Mouse (Mus musculus) neural tube, embryonic 11.5 days (tissue): ENCODE results near the gene Ttll11. TPM values are rescaled to one million over a fixed set of nuclear protein-coding genes. Genes with fewer than 3 reads are reported as not detected.

ENCODE experiments used
- ATAC-seq: fragments of 200-750 bp; cut with Nextera tagmentation; 2 replicates; pipeline ENCODE4 v1.8.0; 2017; ENCODE audit warnings: moderate number of reproducible peaks, mild to moderate bottlenecking, moderate TSS enrichment, moderate library complexity; ENCODE audit not compliant: insufficient read depth, low FRiP score, low TSS enrichment
- DNase-seq: peaks from one replicate; pipeline ENCODE4 v3.0.0-alpha.2; 2015; ENCODE audit warnings: low spot score
- H3K27ac ChIP-seq: fragments of 300-500 bp; sonication (generic); 2 replicates; pipeline ENCODE4 v1.5.1; 2014; ENCODE audit warnings: low read depth, mild to moderate bottlenecking, low read length
- H3K27me3 ChIP-seq: fragments of 300-500 bp; sonication (generic); 2 replicates; pipeline ENCODE4 v1.6.1; 2014; ENCODE audit warnings: mild to moderate bottlenecking, low read length, mixed read lengths; ENCODE audit not compliant: control insufficient read depth, insufficient read depth
- H3K36me3 ChIP-seq: fragments of 300-500 bp; sonication (generic); 2 replicates; pipeline ENCODE4 v1.6.1; 2014; ENCODE audit warnings: mild to moderate bottlenecking, low read length, moderate library complexity, mixed read lengths; ENCODE audit not compliant: control insufficient read depth, insufficient read depth
- H3K4me1 ChIP-seq: fragments of 300-500 bp; sonication (generic); 2 replicates; pipeline ENCODE4 v1.6.1; 2014; ENCODE audit warnings: low read length, mixed read lengths; ENCODE audit not compliant: control insufficient read depth, insufficient read depth
- H3K4me2 ChIP-seq: fragments of 300-500 bp; sonication (generic); 2 replicates; pipeline ENCODE4 v1.6.1; 2014; ENCODE audit warnings: low read depth, mild to moderate bottlenecking, moderate library complexity
- H3K4me3 ChIP-seq: fragments of 300-500 bp; sonication (generic); 2 replicates; pipeline ENCODE4 v1.5.1; 2014; ENCODE audit warnings: low read depth, low read length
- H3K9ac ChIP-seq: fragments of 300-500 bp; sonication (generic); 2 replicates; pipeline ENCODE4 v1.6.1; 2014; ENCODE audit warnings: mild to moderate bottlenecking, low read length
- H3K9me3 ChIP-seq: fragments of 300-500 bp; sonication (generic); 2 replicates; pipeline ENCODE4 v1.6.1; 2016; ENCODE audit warnings: low read length; ENCODE audit not compliant: control insufficient read depth
- WGBS: fragments of 180-500 bp; shearing (Covaris S2); extraction: QIAGEN DNeasy Blood & Tissue Kit; methylation state at CpG from one replicate; pipeline ENCODE4 v1.1.7; 2014; 5-methylcytosine and 5-hydroxymethylcytosine counted together
- polyA plus RNA-seq: library from polyadenylated mRNA; unstranded; fragments of >200 nt; fragmentation: Nextera tagmentation; extraction: Ambion mirVana; gene quantifications from 2 replicates; pipeline ENCODE4 v1.2.1, GENCODE M21; 2014

The Ttll11 gene
- polyA plus RNA-seq, 1 experiment from 2014 or later = 2.1 TPM

DNA sequence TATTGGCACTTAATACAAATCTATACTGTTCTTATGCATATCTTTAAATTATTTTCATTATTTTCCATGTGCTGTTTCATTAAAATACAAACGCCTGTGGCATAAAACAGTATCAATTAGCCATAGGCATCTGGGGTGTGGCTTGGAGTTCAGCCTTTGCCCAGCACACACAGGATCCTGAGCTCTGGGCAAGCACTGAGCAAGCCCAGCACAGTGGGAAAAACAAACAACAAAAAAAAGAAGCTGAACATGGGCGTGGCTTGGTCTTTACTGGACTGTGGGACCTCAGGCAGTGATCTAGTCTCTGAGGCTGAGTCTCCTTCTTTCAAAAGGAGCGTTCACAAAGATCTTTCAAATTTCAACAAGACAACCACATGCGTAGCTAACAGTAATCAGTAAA, 116.4 kb downstream of the Ttll11 start:
- ATAC-seq = no peak
- 77% methylated on average over 4 of the region's 4 CpGs for WGBS
- no peak for DNase-seq
- Histone ChIP-seq H3K27ac (no peak overlapping the region), H3K27me3 (no peaks in the 10 kb centered on the region), H3K4me1 (peaks cover 3% of the 10 kb centered on the region; the same call in 1 of the 2 replicates), H3K4me2 (no peak overlapping the region), H3K4me3 (no peak overlapping the region), H3K9me3 (no peaks in the 10 kb centered on the region), H3K36me3 (no peaks in the 10 kb centered on the region), H3K9ac (no peak overlapping the region)

DNA sequence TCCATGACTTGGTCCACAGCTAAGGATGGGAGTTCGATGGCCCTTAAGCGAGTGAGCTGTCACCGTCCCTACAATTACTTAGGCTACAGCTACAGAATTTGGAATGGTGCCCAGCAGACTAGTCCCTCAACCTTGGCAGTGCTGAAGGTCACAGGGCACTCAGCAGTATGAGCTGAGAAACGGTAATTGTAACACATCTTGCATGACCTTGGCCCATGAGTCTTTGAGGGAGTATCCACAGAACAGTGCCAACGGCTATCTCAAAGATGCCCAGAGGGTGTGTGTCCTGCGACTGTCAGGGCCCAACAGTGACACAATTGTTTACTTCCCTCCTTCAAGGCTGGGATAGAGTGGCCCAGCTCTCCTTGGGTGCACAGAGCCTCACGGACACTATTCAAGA, 118.5 kb downstream of the Ttll11 start:
- WGBS = 94% methylated on average over 7 of the region's 7 CpGs
- ATAC-seq = no peak
- no peak for DNase-seq

DNA sequence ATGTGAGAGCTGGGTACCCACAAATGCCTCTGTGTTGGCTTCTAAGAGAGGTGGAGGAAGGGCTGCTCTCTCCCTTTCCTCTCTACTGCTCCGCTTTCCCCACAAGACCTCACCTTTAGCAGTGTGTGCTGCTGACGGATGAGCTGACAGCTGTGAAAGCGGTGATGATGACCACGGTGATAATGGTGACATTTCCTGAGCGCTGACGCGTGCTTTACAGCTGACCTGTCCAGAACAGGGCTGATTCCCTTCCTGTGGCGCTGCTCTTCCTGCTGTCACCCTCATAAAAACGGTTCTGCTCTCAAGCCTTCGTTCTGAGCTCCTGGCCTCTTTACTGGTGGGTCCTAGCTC, 119.3 kb downstream of the Ttll11 start:
- Histone ChIP-seq H3K4me1 (peaks cover 3% of the 10 kb centered on the region; the same call in 1 of the 2 replicates), H3K9ac (no peak overlapping the region)
- WGBS = 45% methylated on average over 10 of the region's 10 CpGs

More for the DNA sequence above, 118.5 kb downstream of the Ttll11 start:
- no peak overlapping the region for H3K9ac ChIP-seq
- H3K4me1 ChIP-seq = peaks cover 3% of the 10 kb centered on the region; the same call in 1 of the 2 replicates
- H3K27me3 ChIP-seq = no peaks in the 10 kb centered on the region
- no peaks in the 10 kb centered on the region for H3K9me3 ChIP-seq
- H3K4me2 ChIP-seq = no peak overlapping the region
- no peaks in the 10 kb centered on the region for H3K36me3 ChIP-seq
- no peak overlapping the region for H3K27ac ChIP-seq
- no peak overlapping the region for H3K4me3 ChIP-seq

DNA sequence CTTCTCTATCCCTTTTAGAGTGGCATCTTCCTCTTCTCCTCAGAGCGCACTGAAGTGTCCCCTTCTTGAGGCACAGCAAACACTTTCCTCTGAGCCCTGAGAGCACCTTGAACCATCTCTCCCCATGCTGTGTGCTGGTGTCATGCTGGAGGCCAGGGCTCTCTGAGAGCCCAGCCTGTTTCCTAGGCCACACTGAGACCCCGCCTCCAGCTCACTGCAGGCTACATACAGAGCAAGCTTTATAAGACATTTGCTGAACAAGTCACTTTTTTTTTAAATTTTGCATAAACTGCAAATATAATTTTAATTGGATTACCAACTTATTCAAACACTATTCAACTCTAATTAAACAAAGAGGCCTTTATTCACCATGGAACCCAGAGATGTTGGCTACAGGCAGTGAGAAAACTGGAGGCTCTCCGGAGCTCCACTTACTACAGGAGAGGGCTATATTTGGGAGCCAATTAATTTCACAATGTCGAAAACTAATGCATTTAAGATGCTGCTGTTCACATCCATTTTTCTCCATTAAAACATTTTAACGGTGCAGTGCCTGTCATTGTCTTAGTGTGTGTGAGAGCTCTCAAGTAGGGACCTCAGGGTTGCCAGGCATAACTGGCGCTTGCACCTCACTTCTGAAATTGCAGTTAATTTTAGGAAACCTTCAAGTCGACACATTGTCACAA, 119.9 kb downstream of the Ttll11 start:
- Histone ChIP-seq H3K36me3 (no peaks in the 10 kb centered on the region), H3K4me1 (peaks cover 3% of the 10 kb centered on the region; the same call in 1 of the 2 replicates), H3K4me3 (no peak overlapping the region), H3K27ac (no peak overlapping the region), H3K4me2 (no peak overlapping the region), H3K27me3 (no peaks in the 10 kb centered on the region), H3K9ac (no peak overlapping the region), H3K9me3 (no peaks in the 10 kb centered on the region)
- ATAC-seq (no peak), DNase-seq (no peak)
- 74% methylated on average over 7 of the region's 7 CpGs for WGBS

More for the DNA sequence above, 119.3 kb downstream of the Ttll11 start:
- no peak for DNase-seq
- Histone ChIP-seq H3K27me3 (no peaks in the 10 kb centered on the region), H3K4me2 (no peak overlapping the region), H3K36me3 (no peaks in the 10 kb centered on the region), H3K9me3 (no peaks in the 10 kb centered on the region), H3K4me3 (no peak overlapping the region), H3K27ac (no peak overlapping the region)
- no peak for ATAC-seq

DNA sequence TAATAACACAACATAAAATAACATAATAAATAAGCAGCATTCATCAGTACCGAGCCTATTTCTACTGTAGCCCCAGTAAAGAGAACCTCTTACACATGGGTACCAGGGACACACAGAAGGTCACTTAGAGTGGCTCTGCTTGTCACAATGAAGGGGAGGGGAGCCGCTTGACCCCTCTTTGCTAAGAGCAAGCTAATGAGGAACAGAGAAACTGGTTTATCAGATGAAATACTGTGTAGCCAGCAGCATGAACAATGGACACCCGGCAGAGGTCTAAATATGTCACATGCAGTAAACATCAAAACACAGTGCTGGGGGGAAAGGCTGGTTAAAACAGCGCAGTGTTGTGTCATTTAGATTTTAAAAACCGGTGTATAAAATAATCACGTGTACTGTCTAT, 121.4 kb downstream of the Ttll11 start:
- Histone ChIP-seq H3K4me1 (peaks cover 3% of the 10 kb centered on the region; the same call in 1 of the 2 replicates), H3K9me3 (no peaks in the 10 kb centered on the region), H3K4me3 (no peak overlapping the region), H3K4me2 (no peak overlapping the region), H3K36me3 (no peaks in the 10 kb centered on the region), H3K9ac (no peak overlapping the region), H3K27ac (no peak overlapping the region), H3K27me3 (no peaks in the 10 kb centered on the region)
- DNase-seq (no peak), ATAC-seq (no peak)
- 88% methylated on average over 6 of the region's 6 CpGs for WGBS

DNA sequence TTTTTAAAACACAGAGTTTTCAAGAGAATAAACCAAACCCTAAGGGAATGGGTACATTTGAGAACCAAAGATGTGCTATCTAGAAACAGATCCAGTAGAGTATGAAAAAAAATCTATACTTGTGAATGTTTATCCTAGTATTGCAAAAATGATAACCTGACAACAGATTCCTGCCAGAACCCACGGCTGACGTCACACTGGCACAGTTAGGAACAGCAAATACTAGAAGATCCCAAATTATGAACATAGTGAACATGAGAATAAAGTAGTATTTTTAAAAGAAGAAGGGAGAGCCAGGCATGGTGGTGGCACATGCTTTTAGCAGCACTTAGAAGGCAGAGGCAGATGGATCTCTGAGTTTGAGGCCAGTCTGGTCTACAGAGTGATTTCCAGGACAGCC, 122.8 kb downstream of the Ttll11 start:
- Histone ChIP-seq H3K27me3 (no peaks in the 10 kb centered on the region), H3K27ac (no peak overlapping the region), H3K36me3 (no peaks in the 10 kb centered on the region), H3K4me2 (no peak overlapping the region), H3K9ac (no peak overlapping the region), H3K4me3 (no peak overlapping the region), H3K9me3 (no peaks in the 10 kb centered on the region), H3K4me1 (peaks cover 3% of the 10 kb centered on the region; the same call in 1 of the 2 replicates)
- ATAC-seq (no peak), DNase-seq (no peak)
- WGBS = 94% methylated on average over 2 of the region's 2 CpGs

DNA sequence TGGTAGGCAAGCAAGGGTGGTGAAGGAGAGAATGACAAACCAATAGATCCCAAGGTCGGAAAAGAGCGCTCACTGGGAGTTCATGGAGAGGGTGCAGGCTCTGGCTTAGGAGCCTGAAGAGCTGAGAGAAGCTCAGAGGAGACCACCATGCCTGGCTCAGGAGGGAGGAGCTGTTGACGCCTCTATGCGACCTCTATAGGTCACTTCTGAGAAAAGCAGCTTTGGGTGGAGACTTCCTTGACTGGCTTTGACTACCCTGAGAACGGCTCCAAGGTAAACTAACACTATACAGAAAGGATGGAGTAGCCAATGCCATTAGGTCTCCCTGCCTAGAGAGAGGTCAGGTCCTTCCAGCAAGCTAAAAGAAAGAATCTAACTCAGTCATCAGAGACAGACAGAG, 124.8 kb downstream of the Ttll11 start:
- DNase-seq (no peak), ATAC-seq (no peak)
- Histone ChIP-seq H3K27me3 (no peaks in the 10 kb centered on the region), H3K4me2 (no peak overlapping the region), H3K4me3 (no peak overlapping the region), H3K27ac (no peak overlapping the region), H3K9ac (no peak overlapping the region), H3K36me3 (no peaks in the 10 kb centered on the region), H3K9me3 (no peaks in the 10 kb centered on the region), H3K4me1 (peaks cover 2% of the 10 kb centered on the region; the same call in 1 of the 2 replicates)
- WGBS = 33% methylated on average over 5 of the region's 5 CpGs

DNA sequence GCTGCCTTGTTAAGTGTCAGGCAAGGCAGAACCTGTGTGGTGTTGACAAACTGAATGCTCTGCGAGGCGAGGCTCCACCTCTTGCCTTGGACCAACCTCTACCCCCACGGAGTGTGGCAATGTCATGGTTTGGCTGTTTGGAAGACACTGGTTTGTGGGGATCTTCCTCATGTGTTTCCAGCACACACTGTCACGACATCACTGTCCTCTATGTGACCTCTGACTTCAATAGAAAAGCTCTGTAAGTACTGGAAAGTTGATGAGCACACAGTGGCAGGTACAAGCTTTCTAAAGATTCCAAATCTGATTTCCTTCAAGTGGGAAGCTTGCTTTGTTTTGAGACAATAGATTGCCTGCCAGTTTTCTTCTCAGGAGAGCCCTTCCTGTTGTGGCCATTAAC, 126.7 kb downstream of the Ttll11 start:
- ATAC-seq (no peak), DNase-seq (no peak)
- Histone ChIP-seq H3K4me3 (no peak overlapping the region), H3K4me1 (peaks cover 3% of the 10 kb centered on the region; the same call in 1 of the 2 replicates), H3K4me2 (no peak overlapping the region), H3K27me3 (no peaks in the 10 kb centered on the region), H3K27ac (no peak overlapping the region), H3K9me3 (no peaks in the 10 kb centered on the region), H3K9ac (no peak overlapping the region), H3K36me3 (no peaks in the 10 kb centered on the region)
- WGBS = 75% methylated on average over 4 of the region's 4 CpGs

DNA sequence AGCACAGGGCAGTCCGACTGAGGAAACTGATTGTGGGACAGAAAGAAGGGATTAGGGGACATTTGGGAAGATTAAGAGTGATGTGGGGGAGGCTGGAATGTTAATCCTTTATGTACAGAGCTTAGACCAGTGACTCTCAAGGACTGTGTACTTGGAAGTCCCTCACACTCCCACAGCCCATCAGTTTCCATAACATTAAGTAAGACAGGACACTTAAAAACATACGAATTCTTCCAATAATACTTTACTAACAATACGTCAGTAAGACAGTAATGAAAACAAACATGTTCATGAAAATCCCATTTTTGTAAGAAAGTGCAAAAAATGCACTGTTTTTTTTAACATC, 127.6 kb downstream of the Ttll11 start:
- peaks cover 3% of the 10 kb centered on the region; the same call in 1 of the 2 replicates for H3K4me1 ChIP-seq
- DNase-seq = no peak
- H3K4me3 ChIP-seq = no peak overlapping the region
- H3K36me3 ChIP-seq = no peaks in the 10 kb centered on the region
- no peaks in the 10 kb centered on the region for H3K9me3 ChIP-seq
- ATAC-seq = no peak
- no peak overlapping the region for H3K9ac ChIP-seq
- no peak overlapping the region for H3K27ac ChIP-seq
- H3K4me2 ChIP-seq = no peak overlapping the region; the same call in 1 of the 2 replicates
- no peaks in the 10 kb centered on the region for H3K27me3 ChIP-seq
- 59% methylated on average over 3 of the region's 3 CpGs for WGBS
